Mouse (Mus musculus) lung, embryonic 16.5 days (tissue): Measurements from ENCODE around the gene Cd276. TPM values are rescaled to one million over a fixed set of nuclear protein-coding genes. Genes with fewer than 3 reads are reported as not detected.

Source experiments
- ATAC-seq: fragments of 200-750 bp; cut with Nextera tagmentation; 2 replicates; pipeline ENCODE4 v1.8.0; 2017; ENCODE audit warnings: low read depth, mild to moderate bottlenecking, moderate library complexity
- H3K27ac ChIP-seq: fragments of 300-500 bp; sonication (generic); 2 replicates; pipeline ENCODE4 v1.5.1; 2014; ENCODE audit warnings: mild to moderate bottlenecking, control low read depth, low read length
- H3K27me3 ChIP-seq: fragments of 300-500 bp; sonication (generic); 2 replicates; pipeline ENCODE4 v1.6.1; 2014; ENCODE audit warnings: low read depth, low read length, mixed read lengths; ENCODE audit not compliant: control insufficient read depth, insufficient read depth
- H3K36me3 ChIP-seq: fragments of 300-500 bp; sonication (generic); 2 replicates; pipeline ENCODE4 v1.6.1; 2014; ENCODE audit warnings: low read length; ENCODE audit not compliant: control insufficient read depth, insufficient read depth
- H3K4me1 ChIP-seq: fragments of 300-500 bp; sonication (generic); replicated peaks from 2 replicates; pipeline ENCODE4 v1.6.1; 2014; ENCODE audit warnings: low read length, mixed read lengths; ENCODE audit not compliant: control insufficient read depth, insufficient read depth
- H3K4me2 ChIP-seq: fragments of 300-500 bp; sonication (generic); 2 replicates; pipeline ENCODE4 v1.6.1; 2014; ENCODE audit warnings: low read depth, low read length, control low read depth
- H3K4me3 ChIP-seq: fragments of 300-500 bp; sonication (generic); 2 replicates; pipeline ENCODE4 v1.5.1; 2014; ENCODE audit warnings: mild to moderate bottlenecking, low read length, control low read depth
- H3K9ac ChIP-seq: fragments of 300-500 bp; sonication (generic); 2 replicates; pipeline ENCODE4 v1.6.1; 2014; ENCODE audit warnings: low read length, control low read depth
- H3K9me3 ChIP-seq: fragments of 300-500 bp; sonication (generic); 2 replicates; pipeline ENCODE4 v1.6.1; 2016; ENCODE audit warnings: low read length; ENCODE audit not compliant: control insufficient read depth
- WGBS: fragments of 180-500 bp; shearing (Covaris S2); extraction: QIAGEN DNeasy Blood & Tissue Kit; methylation state at CpG from one replicate; pipeline ENCODE4 v1.1.7; 2014; 5-methylcytosine and 5-hydroxymethylcytosine counted together
- polyA plus RNA-seq: library from polyadenylated mRNA; unstranded; fragments of >200 nt; fragmentation: Nextera tagmentation; extraction: Ambion mirVana; gene quantifications from 2 replicates; pipeline ENCODE4 v1.2.1, GENCODE M21; 2015

The Cd276 gene
- polyA plus RNA-seq, 1 experiment from 2014 or later: 41.2 TPM

DNA sequence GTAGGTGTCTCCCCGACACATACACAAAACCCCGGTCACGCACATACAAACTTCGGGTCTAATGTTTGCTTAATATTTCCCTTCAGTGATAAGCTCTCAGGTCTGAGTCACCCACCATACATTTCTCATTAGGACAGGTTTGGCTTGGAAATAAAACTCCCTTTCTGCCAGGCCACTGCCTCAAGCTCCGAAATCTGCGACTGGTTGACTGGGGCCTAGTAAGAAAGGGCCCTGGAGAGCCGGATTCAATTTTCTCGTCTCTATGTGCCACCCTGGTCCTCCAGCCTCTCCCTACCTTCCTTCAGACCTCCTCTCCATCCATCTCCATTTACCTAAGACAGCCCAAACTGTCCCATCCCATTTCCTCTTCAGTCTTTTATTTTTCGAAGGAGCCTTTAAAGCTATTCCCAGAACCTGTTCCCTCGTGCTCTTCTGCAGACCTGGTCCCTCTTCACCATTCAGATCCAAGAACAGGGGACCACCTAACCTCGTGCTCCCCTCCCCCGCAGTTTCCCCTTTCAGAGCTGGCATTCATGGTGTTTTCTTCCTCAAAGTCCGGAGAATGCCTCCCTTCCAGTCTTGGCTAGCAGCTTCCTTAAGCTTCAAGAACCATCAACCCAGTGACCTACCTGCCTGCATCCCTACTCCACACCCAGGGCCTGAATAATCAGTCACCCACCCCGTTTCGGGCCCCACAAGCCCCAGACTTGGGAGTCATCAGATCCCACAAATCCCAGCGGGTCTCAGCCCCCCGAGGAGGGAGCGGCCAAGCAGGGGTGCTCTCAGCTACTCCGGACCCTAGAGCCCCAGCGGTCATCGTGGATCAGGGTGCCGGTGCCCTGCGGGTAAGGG is 955 bp downstream of the Cd276 start:
- Histone ChIP-seq H3K9ac (peak overlapping the region; percentile 95), H3K27ac (peak overlapping the region; percentile 95), H3K36me3 (no peaks in the 10 kb centered on the region), H3K4me3 (peak overlapping the region; percentile 88), H3K4me1 (peaks cover 25% of the 10 kb centered on the region), H3K27me3 (no peaks in the 10 kb centered on the region), H3K4me2 (peak overlapping the region; percentile 83), H3K9me3 (no peaks in the 10 kb centered on the region)
- 7% methylated on average over 23 of the region's 23 CpGs for WGBS
- peak; percentile 10; the same call in 1 of the 2 replicates for ATAC-seq

DNA sequence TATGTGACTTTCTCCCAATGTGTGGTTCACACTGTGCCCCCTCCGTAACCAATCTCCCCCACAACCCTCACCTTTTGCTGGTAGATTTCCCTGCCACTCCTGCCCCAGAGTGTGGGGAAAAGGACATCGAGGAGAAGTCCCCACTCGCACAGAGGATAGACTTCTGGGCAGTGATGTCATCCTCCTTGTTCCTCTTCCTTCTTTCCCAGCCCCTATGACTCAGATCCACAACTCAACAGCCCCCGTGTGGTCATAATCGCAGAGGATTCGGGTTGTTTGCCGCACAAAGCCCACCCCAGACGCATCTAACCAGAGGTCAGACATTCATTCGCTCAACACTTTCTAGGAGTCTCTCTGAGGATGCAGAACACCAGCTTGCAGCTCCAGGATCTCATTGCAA is 3.2 kb downstream of the Cd276 start:
- no peaks in the 10 kb centered on the region for H3K9me3 ChIP-seq
- H3K36me3 ChIP-seq: no peaks in the 10 kb centered on the region
- no peak overlapping the region for H3K9ac ChIP-seq
- no peak overlapping the region for H3K4me2 ChIP-seq
- WGBS: 70% methylated on average over 9 of the region's 9 CpGs
- H3K27ac ChIP-seq: no peak overlapping the region
- peaks cover 21% of the 10 kb centered on the region; the same call in 1 of the 2 replicates for H3K4me1 ChIP-seq
- H3K4me3 ChIP-seq: no peak overlapping the region
- H3K27me3 ChIP-seq: no peaks in the 10 kb centered on the region
- no peak for ATAC-seq

DNA sequence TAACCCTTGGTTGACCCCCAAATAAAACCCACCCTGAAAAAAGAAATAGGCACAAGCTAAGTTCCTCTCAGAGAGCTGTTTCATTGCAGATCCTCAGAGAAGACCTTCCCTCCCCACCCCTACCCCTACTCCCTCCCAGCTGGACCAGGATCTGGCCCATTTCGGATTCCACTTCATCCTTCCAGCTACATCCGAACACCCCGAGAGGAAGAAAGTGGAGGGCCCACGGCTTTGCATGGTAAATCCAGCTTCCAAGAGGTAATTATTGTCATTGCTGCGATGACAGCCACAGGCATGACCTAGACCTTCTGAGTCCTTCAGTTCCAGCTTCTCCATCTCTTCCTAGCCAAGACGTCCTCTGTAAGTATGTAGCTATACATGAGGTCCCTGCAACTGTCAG is 4.3 kb downstream of the Cd276 start:
- H3K4me2 ChIP-seq: no peak overlapping the region
- WGBS: 89% methylated on average over 6 of the region's 6 CpGs
- H3K27ac ChIP-seq: no peak overlapping the region
- no peaks in the 10 kb centered on the region for H3K36me3 ChIP-seq
- no peaks in the 10 kb centered on the region for H3K27me3 ChIP-seq
- no peak for ATAC-seq
- no peak overlapping the region for H3K4me3 ChIP-seq
- H3K4me1 ChIP-seq: peaks cover 20% of the 10 kb centered on the region; the same call in 1 of the 2 replicates
- H3K9ac ChIP-seq: no peak overlapping the region
- H3K9me3 ChIP-seq: no peaks in the 10 kb centered on the region

DNA sequence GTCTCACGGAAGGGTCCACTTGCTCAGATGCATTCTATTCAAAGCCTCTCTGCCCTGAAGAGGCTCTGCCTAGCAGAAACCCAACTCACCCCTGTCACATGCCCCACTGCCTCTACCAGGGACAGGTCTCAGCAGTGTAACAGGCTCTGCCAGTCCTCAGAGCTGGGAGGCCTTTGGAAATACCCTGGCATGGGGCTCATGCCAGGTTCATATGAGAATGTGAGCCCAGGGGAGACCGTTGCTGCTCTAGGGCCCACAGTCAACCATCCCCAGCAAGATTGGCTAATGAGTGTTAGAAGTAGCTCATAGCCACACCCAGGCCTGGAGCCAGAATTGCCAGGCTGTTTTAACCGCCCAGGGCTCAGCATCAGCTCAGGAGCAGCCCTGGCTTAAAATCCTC is 5.5 kb downstream of the Cd276 start:
- ATAC-seq: peak; percentile 13; the same call in 1 of the 2 replicates
- H3K4me1 ChIP-seq: peaks cover 14% of the 10 kb centered on the region; the same call in 1 of the 2 replicates

DNA sequence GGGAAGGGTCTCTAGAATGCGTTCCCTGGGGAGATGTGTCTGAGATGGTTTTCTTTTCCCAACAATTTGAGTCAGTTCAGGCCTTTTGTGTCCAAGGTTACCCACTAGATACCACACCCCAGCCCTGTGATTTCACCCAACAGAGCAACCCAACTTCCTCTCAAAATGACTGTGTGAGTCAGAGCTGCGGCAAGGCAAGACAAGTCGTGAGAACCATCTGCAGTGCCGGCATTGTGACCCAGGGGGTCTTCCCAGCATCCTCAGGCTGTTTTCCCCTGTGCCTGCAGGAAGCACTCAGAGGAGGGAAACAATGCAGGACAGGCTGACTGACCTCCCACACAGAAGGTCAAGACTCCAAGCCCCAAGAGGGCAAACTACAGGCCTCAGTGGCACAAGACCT is 6.3 kb downstream of the Cd276 start:
- Histone ChIP-seq H3K36me3 (no peaks in the 10 kb centered on the region), H3K9ac (no peak overlapping the region), H3K27ac (no peak overlapping the region), H3K27me3 (no peaks in the 10 kb centered on the region), H3K4me1 (peaks cover 10% of the 10 kb centered on the region; the same call in 1 of the 2 replicates), H3K4me2 (no peak overlapping the region), H3K9me3 (no peaks in the 10 kb centered on the region), H3K4me3 (no peak overlapping the region)
- WGBS: 41% methylated on average over 4 of the region's 4 CpGs
- no peak for ATAC-seq

More for the DNA sequence above, 5.5 kb downstream of the Cd276 start:
- Histone ChIP-seq H3K27ac (no peak overlapping the region), H3K4me3 (no peak overlapping the region), H3K9ac (no peak overlapping the region), H3K27me3 (no peaks in the 10 kb centered on the region), H3K36me3 (no peaks in the 10 kb centered on the region), H3K9me3 (no peaks in the 10 kb centered on the region), H3K4me2 (no peak overlapping the region)
- WGBS: 62% methylated on average over 3 of the region's 3 CpGs

DNA sequence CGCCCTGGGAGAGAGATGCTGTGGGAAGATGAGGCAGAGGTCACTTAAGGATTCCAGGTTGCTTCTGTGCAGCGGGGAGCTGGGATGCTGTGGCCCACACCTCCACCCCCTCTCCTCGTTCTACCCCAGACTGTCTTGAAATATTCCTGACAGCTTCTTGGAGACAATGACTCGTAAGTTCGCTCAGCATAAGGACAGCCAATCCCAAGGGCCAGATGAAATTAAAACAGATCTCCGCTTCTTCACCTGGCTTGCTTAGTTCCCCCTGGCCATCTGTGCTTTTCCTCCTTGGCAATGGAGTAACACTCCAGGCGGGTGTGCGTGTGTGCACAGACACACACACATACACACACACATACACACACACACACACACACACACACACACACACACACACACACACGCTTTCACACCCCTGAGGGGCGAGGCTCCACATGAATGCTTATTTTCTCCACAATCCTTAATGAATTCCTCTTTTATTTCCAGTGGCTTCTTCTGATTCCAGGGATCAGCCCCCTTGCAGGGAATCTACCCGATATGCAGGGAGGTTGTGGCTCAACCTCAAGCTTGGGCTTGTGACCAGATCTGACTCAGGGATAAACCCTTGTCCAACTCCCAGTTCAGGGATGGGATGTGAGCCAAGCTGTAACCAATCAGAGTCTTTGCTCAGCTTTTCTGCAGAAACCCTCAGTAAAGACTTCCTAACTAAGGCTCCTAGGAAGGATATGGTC is 8.4 kb downstream of the Cd276 start:
- no peak overlapping the region for H3K27ac ChIP-seq

DNA sequence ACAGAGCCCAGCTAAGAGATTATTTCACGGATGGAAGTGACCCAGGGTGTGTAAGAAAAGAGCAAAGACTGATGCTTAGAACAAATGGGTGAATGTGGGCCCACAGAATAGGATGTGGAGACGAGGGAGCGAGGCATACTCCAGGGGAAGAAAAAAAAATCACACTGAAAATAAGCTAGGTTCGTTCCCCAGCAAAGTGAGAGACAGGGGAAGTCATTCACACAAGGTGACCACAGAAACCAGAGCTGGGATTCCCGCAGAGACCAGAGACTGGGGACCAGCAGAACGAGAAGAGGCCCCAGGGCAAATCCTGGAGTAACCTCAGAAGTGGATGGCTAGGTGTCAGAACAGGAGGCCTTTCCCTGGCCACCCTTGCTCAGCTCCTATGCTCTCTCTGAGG is 9.8 kb downstream of the Cd276 start:
- H3K9ac ChIP-seq: no peak overlapping the region
- no peaks in the 10 kb centered on the region for H3K9me3 ChIP-seq
- H3K27ac ChIP-seq: no peak overlapping the region
- no peak overlapping the region for H3K4me3 ChIP-seq
- H3K4me2 ChIP-seq: no peak overlapping the region
- H3K4me1 ChIP-seq: peaks cover 20% of the 10 kb centered on the region
- WGBS: 69% methylated on average over 6 of the region's 6 CpGs
- no peak for ATAC-seq
- no peaks in the 10 kb centered on the region for H3K36me3 ChIP-seq
- H3K27me3 ChIP-seq: no peaks in the 10 kb centered on the region

More for the DNA sequence above, 8.4 kb downstream of the Cd276 start:
- H3K4me1 ChIP-seq: peaks cover 13% of the 10 kb centered on the region
- WGBS: 79% methylated on average over 11 of the region's 11 CpGs
- no peak overlapping the region for H3K4me3 ChIP-seq
- no peak overlapping the region for H3K9ac ChIP-seq
- H3K4me2 ChIP-seq: no peak overlapping the region
- H3K27me3 ChIP-seq: no peaks in the 10 kb centered on the region
- ATAC-seq: no peak
- H3K9me3 ChIP-seq: no peaks in the 10 kb centered on the region
- H3K36me3 ChIP-seq: no peaks in the 10 kb centered on the region

DNA sequence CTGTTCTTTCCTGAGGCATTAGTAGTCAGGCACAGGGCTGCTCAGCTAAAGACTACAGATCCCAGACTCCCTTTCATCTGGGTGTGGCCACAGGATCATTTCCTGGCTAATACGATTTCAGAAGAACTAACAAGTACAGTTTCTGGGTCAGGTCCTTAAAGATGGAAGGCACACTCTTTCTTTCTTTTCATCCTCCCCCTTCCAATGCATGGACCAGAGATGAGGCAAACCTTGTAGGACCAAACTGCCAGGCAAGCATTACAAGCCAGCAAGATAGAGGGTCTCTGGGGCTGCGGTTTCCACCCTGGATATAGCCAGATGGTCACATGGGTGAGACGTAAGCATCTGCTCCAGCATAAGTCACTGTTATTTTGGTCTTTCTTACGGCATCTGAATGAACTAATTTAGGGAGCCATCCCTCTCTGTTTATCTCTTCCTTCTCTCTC is 10.3 kb downstream of the Cd276 start:
- Histone ChIP-seq H3K9me3 (no peaks in the 10 kb centered on the region), H3K27me3 (no peaks in the 10 kb centered on the region), H3K9ac (no peak overlapping the region; the same call in 1 of the 2 replicates), H3K4me1 (peaks cover 20% of the 10 kb centered on the region), H3K27ac (no peak overlapping the region), H3K4me2 (0 out of 2 replicates have a peak overlapping the region, but pooled peaks have one; percentile 34), H3K4me3 (no peak overlapping the region), H3K36me3 (no peaks in the 10 kb centered on the region)
- 63% methylated on average over 4 of the region's 4 CpGs for WGBS
- no peak for ATAC-seq

DNA sequence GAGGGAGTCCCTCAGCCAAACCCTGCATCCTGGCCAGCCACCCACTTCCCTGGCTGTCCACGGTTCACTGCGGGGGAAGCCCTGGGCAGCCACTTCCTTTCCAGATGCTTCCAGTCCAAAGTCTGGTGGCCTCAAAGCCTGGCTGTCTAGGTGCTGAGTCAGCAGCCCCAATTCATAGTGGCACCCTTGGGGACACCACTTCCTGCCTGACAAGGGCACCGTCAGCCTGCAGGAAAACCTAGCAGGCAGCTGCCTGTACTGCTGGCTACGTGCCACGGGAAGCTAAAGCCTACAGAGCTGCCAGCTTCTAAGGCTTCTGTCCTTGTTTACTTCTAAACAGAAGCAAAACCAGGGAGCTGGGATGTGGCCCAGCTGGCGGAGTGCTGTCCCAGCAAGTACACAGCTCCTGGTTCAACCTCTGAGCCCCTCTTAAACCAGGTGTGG is 13.3 kb downstream of the Cd276 start:
- H3K27ac ChIP-seq: peak overlapping the region; percentile 74
- H3K9me3 ChIP-seq: no peaks in the 10 kb centered on the region
- H3K4me3 ChIP-seq: no peak overlapping the region
- 27% methylated on average over 6 of the region's 6 CpGs for WGBS
- H3K27me3 ChIP-seq: no peaks in the 10 kb centered on the region
- H3K4me2 ChIP-seq: no peak overlapping the region
- H3K9ac ChIP-seq: no peak overlapping the region
- H3K36me3 ChIP-seq: peaks cover 10% of the 10 kb centered on the region; the same call in 1 of the 2 replicates
- H3K4me1 ChIP-seq: peaks cover 13% of the 10 kb centered on the region
- ATAC-seq: peak; percentile 86
